Mouse (Mus musculus): ENCODE data around the gene Gm49366.
"Not testable (repeated sequence)": the region's sequence is repeated elsewhere in the genome, so short reads cannot be mapped to it uniquely, and the experiment has no call there.

The Gm49366 gene

GRCm38 (mm10) chr12:84032854-84033253, 5.9 kb upstream of the Gm49366 start:
- no peak for DNase-seq (ENCODE audit: low read depth, low spot score)

DNA sequence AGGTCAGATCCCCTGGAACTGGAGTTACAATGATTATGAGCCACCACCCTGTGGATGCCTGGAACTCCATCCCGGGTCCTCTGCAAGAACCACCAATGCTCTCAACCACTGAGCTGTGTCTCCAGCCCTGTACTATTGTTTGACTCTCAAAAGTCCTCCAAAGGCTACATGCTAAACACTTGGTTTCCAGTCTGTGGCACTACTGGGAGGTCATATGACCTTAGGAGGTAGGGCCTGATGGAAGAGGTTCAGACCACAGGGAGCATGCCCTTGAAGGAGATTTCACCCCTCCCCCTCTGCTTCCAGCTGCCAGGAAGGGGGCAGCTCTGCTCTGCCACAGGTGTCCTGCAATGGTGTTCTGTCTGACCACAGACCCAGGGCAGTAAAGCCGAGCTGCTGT, 5.4 kb upstream of the Gm49366 start:
- DNase-seq (ENCODE audit: low read depth, low spot score): not testable (repeated sequence)

- no peak for DNase-seq (ENCODE audit: low read depth, low spot score)
These were observed 4.6 kb upstream of the Gm49366 start for GRCm38 (mm10) chr12:84034108-84034507.

- not testable (repeated sequence) for DNase-seq (ENCODE audit: low read depth, low spot score)
These were observed 494 bp upstream of the Gm49366 start, which contains the start of gene Acot4 for GRCm38 (mm10) chr12:84038241-84038640. Acot4 (plus strand) TSS chr12:84038379.

- DNase-seq (ENCODE audit: low read depth, low spot score): no peak
These were observed 3.5 kb downstream of the Gm49366 start for GRCm38 (mm10) chr12:84042248-84042647.

GRCm38 (mm10) chr12:84044045-84044444, 5.3 kb downstream of the Gm49366 start:
- no peak for DNase-seq (ENCODE audit: low read depth, low spot score)

DNA sequence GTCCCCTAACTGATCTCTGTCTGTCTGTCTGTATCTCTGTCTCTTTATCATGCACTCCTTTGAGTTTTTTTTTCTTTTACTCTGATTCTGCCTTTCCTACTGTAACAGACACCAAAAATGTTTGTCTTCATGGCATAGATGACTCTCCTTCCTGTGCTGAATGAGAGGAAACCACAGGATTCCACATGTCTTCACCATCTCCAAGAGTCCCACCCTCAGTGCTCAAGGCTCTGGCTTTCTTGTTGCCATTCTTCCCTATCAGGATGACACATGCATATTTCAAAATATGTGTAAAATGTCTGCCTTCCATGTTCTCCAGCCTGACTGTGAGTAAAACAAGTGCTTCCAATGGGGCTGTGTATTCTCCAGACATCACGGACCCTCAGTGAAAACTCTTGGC, 8.2 kb downstream of the Gm49366 start:
- no peak for DNase-seq (ENCODE audit: low read depth, low spot score)

- not testable (repeated sequence) for DNase-seq (ENCODE audit: low read depth, low spot score)
These were observed 12.0 kb downstream of the Gm49366 start for GRCm38 (mm10) chr12:84050744-84051143.

DNA sequence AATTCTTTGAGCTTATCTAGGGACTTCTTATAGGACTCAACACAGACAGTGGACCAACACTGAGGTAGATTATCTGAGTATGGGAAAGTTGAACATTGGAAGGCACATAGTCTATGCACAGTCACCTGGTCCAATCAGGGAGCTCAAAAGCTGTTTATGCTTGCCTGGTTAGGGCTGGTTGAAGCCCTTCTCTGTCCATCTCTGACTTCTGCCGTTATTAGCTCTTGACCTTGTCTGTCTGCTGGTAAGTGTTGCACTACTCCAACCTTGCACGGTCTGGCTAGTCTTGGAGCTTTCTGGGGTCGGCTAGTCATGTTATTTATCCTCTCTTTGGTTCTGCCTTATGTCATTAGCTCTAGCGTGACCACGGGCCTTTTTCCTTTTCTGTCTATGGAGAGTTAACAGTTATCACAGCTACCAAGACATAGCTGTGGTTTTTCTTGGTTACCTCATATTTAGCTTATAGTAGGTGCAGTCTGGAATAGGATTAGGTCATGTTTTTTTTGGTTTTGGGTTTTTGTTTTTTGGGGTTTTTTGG, 13.3 kb downstream of the Gm49366 start, which contains the start of gene Acot3:
Acot3 (plus strand) TSS at position 208 of the 538 bp plus-strand sequence.
- no peak for DNase-seq (ENCODE audit: low read depth, low spot score)

DNA sequence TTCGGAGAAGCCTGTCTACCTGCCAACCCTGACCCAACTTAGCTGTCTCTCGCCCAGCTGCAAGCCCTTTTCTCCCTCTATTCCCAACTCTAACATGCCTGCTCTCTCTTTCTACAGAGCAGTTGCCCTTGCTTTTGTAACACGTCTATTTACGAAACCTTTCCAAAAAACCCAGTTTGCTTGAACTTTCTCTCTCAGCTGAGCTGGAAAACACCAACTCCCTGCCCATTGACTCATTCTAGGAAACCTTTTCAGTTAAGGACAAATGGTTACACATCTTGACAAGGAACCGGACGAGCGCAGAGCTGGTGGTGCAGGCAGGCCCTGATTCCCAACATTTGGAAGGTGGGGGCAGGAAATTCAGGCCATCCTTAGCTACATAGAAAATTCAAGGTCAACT, 13.9 kb downstream of the Gm49366 start:
- no peak for DNase-seq (ENCODE audit: low read depth, low spot score)

GRCm38 (mm10) chr12:84053173-84053572, 14.4 kb downstream of the Gm49366 start:
- no peak for DNase-seq (ENCODE audit: low read depth, low spot score)

DNA sequence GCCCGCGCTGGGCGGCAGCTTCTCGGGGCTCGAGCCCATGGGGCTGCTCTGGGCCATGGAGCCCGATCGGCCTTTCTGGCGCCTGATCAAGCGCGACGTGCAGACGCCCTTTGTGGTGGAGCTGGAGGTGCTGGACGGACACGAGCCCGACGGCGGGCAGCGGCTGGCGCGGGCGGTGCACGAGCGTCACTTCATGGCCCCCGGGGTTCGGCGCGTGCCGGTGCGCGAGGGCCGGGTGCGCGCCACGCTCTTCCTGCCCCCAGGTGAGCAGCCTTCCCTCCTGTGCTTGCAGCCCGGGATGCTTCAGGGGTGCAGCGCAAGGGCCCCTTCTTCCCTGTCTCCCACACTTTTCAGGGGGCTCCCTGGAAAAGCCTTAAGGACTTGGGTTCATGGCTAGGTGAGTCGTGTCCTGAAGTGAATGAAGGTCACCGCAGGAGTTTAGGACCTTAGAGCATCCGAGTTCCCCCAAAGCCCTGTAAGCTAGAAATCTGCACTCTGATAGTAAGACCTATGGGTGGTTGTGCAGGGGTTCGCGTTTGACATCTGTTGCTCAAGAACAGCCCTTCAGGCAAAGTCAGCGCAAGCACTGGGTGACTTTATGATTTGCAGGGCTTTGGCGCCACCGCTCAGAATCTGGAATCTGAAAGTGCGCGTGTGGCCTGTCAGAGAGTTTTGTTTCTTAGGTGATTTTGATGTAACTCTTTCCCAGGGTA, 15.1 kb downstream of the Gm49366 start:
- no peak for DNase-seq (ENCODE audit: low read depth, low spot score)

DNA sequence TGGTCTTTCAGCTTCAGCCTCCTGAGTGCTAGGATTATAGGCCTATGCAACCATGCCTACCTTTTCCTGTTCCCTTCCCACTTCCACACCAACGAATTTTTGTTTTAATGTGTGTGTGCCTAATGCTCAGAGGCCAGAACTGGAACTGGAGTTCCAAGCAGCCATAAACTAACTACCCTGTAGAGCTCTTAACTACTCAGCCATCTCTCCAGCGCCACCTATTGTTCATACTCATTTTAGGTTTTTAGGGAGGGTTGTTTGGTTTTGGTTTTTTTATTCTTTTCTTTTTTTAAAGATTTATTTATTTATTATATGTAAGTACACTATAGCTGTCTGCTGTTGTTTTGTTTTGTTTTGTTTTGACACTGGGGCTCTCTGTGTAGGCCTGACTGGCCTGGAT, 22.2 kb downstream of the Gm49366 start:
- no peak for DNase-seq (ENCODE audit: low read depth, low spot score)

GRCm38 (mm10) chr12:84062336-84062735, 23.6 kb downstream of the Gm49366 start:
- DNase-seq (ENCODE audit: low read depth, low spot score): no peak

DNA sequence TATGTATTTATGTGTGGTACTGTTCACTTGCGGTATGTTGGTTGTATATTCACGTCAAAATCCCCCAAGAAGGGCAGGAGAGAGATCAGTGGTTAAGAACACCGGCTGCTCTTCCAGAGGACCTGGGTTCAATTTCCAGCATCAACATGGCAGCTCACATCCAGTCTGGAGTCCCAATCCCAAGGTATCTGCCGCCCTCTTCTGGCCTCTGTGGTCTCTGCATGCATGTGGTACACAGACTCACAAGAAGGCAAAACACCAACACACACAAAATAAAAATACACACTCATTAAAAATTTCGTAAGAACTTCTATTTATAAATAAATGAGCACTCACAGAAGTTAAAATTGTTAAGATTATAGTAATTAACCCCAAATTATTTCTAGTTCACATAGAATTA, 24.5 kb downstream of the Gm49366 start:
- DNase-seq (ENCODE audit: low read depth, low spot score): no peak

DNA sequence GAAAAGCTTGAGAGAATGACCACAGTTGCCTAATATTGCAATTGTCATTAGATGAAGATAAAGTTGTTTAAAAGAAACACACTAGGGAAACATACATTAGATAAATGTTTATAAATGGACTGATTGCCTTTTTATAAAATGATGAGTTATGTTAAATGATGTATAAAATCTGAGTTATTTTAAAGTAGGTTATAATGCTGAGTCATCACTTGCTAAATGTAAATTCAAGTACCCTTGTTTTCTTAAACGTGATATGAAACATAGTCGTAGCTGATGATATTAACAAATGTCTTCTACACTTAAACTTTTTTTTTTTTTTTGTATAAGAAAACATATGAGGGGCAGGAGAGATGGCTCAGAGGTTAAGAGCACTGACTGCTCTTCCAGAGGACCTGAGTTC, 25.1 kb downstream of the Gm49366 start:
- DNase-seq (ENCODE audit: low read depth, low spot score): no peak

DNA sequence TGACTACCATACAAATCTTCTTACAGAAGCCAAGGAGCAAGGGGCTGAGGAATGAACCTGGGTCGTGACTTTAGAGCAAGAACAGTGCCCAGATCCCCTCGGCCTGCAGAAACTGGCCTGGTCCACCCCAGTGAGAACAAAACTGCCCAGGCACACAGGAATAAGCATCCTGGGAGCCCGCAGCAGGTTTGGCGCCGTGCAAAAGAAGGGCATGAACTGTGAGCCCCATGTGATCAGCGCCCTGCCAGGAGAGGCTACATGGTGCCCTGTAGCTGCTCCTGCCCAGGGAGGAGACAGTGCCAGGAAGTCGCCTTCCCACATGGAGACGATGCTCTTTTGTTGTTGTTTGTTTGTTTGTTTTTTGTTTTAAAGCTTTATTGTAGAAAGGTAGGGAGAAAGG, 25.9 kb downstream of the Gm49366 start:
- DNase-seq (ENCODE audit: low read depth, low spot score): no peak

GRCm38 (mm10) chr12:84067752-84068151, 29.0 kb downstream of the Gm49366 start:
- no peak for DNase-seq (ENCODE audit: low read depth, low spot score)

- DNase-seq (ENCODE audit: low read depth, low spot score): no peak
These were observed 29.6 kb downstream of the Gm49366 start for GRCm38 (mm10) chr12:84068296-84068695.

- no peak for DNase-seq (ENCODE audit: low read depth, low spot score)
These were observed 30.3 kb downstream of the Gm49366 start, which contains the start of gene Acot5 for GRCm38 (mm10) chr12:84068986-84069385. Acot5 (plus strand) TSS chr12:84069325.

DNA sequence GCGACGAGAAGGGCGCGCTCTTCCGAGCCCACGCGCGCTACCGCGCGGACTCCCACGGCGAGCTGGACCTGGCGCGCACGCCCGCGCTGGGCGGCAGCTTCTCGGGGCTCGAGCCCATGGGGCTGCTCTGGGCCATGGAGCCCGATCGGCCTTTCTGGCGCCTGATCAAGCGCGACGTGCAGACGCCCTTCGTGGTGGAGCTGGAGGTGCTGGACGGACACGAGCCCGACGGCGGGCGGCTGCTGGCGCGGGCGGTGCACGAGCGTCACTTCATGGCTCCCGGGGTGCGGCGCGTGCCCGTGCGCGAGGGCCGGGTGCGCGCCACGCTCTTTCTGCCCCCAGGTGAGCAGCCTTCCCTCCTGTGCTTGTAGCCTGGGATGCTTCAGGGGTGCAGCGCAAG, 30.8 kb downstream of the Gm49366 start:
- DNase-seq (ENCODE audit: low read depth, low spot score): not testable (repeated sequence)

- peak; percentile 91 for DNase-seq (ENCODE audit: low read depth, low spot score)
These were observed 33.0 kb downstream of the Gm49366 start for GRCm38 (mm10) chr12:84071696-84072095.

DNA sequence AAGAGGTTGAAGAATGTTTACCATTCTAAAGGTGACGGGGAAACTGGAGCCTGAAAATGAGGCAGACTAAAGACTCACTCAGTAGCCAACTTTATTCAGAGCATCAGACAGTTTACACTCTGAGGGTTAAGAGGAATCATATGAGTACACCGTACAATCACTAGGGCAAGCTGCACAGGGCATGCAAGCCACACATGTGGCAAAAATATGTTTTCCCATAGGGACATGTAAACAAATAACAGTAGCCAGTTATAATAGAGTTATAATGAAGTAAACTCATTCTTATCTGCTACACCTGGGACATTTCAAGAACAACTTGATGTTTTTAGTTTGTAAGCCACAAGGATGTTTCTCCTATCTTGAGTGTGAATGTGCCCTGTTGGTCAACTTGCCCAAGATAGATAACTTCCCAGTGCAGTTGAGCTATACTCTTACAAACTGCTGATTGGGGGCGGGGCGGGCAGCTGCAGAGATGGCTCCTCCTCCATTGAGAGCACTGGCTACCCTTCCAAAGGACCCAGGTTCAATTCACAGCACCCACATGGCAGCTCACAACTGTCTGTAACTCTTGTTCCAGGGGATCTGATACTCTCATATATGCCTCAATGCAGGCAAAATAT, 38.7 kb downstream of the Gm49366 start:
- DNase-seq (ENCODE audit: low read depth, low spot score): no peak

Measured in telencephalon, adult 2 months (tissue).